Mouse (Mus musculus): Measurements from ENCODE around the gene Aoc1. TPM values are rescaled to one million over a fixed set of nuclear protein-coding genes. Genes with fewer than 3 reads are reported as not detected.

Aoc1 gene
- polyA plus RNA-seq, 1 experiment from 2014 or later = not detected

DNA sequence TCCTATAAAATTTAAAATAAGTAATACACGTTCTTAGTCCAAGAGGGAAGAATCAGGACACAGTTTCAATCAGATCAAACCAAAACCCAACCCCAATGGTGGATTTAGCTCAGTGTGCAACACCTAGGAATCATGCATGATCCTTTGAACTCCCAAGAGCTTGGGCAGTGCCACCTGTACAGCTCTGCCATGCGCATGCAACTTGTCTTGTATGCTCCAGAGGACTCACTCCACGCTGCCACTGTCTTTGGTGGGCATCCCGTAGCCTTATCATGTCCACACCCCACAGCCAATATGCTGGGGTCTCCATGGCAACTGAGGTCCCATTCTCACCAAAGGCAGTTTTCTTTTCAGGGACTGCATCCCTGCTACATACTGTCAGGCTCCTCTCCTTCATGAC is 5.5 kb upstream of the Aoc1 start:
- ATAC-seq (ENCODE audit: low FRiP score, low TSS enrichment) (no peak), DNase-seq (ENCODE audit: low spot score) (no peak)
- TF ChIP-seq CTCF (IDR thresholded peaks at IDR 0.05; ENCODE audit: low read depth) = no peak
- no peak for TF ChIP-seq EP300 (optimal IDR thresholded peaks at IDR 0.05)
- no peaks in the 10 kb centered on the region for H3K9me3 ChIP-seq (ENCODE audit: control insufficient read depth, low read length)
- H3K4me2 ChIP-seq (replicated peaks; ENCODE audit: low read depth) = no peak overlapping the region
- H3K27ac ChIP-seq (replicated peaks) = no peak overlapping the region
- H3K27me3 ChIP-seq (ENCODE audit: control insufficient read depth, insufficient read depth, low read length) = no peaks in the 10 kb centered on the region
- H3K36me3 ChIP-seq (ENCODE audit: control insufficient read depth, insufficient read depth, low read length) = no peaks in the 10 kb centered on the region
- no peaks in the 10 kb centered on the region for H3K4me1 ChIP-seq (replicated peaks; ENCODE audit: control insufficient read depth, insufficient read depth)
- no peak overlapping the region for H3K4me3 ChIP-seq (ENCODE audit: low read depth, low read length)
- 75% methylated on average over 4 of the region's 4 CpGs for WGBS
- no peak overlapping the region for H3K9ac ChIP-seq (ENCODE audit: low read length)

DNA sequence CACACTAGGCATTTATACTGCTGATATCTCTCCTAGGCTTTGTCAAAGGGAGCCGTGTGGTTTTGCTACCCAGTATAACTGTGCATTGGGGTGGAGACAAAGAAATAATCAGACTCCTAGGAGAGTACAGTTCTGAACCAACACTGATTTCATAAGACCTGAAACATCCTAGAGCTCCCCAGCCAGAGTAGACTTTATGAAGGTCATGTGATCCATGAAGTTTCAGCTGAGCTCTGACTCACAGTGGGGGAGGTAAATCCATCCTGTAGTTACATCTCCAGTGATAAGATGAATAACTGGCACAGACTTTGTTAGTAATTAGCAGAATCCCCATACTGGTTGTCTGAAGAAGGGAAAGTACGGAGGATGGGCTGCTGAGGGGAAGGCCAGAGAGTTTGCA is 2.9 kb upstream of the Aoc1 start:
- 66% methylated on average over 2 of the region's 2 CpGs for WGBS
- DNase-seq (ENCODE audit: low spot score) = no peak
- no peak for ATAC-seq (ENCODE audit: low FRiP score, low TSS enrichment)
- H3K27ac ChIP-seq (replicated peaks) = no peak overlapping the region
- no peaks in the 10 kb centered on the region for H3K4me1 ChIP-seq (replicated peaks; ENCODE audit: control insufficient read depth, insufficient read depth)
- H3K9ac ChIP-seq (ENCODE audit: low read length) = no peak overlapping the region
- no peaks in the 10 kb centered on the region for H3K27me3 ChIP-seq (ENCODE audit: control insufficient read depth, insufficient read depth, low read length)
- no peaks in the 10 kb centered on the region for H3K36me3 ChIP-seq (ENCODE audit: control insufficient read depth, insufficient read depth, low read length)
- H3K4me2 ChIP-seq (replicated peaks; ENCODE audit: low read depth) = no peak overlapping the region
- no peak overlapping the region for H3K4me3 ChIP-seq (ENCODE audit: low read depth, low read length)
- H3K9me3 ChIP-seq (ENCODE audit: control insufficient read depth, low read length) = no peaks in the 10 kb centered on the region
- TF ChIP-seq CTCF (IDR thresholded peaks at IDR 0.05; ENCODE audit: low read depth) = no peak
- TF ChIP-seq EP300 (optimal IDR thresholded peaks at IDR 0.05) = no peak

DNA sequence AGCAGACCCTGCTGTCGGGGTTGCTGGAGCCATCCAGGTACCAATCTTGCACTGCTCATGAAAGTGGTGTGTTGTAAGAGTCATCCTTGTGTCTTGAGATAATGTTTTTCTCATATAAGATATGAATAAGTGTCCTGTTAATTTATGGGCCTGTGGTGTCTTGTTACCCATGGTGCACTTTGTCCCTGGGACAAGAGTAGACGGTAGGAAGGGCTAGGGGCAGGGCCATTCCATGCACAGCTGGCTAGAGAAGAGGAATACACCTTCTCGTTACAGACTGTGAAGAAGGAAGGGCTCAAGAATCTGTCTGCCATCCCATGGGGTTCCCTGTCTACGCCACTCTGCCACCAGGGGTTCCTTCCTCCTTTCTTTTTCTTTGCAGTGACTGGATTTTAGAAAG is 1.9 kb downstream of the Aoc1 start:
- 79% methylated on average over 4 of the region's 4 CpGs for WGBS
- Histone ChIP-seq H3K27ac (replicated peaks) (no peak overlapping the region), H3K27me3 (ENCODE audit: control insufficient read depth, insufficient read depth, low read length) (no peaks in the 10 kb centered on the region), H3K4me3 (ENCODE audit: low read depth, low read length) (no peak overlapping the region), H3K4me2 (replicated peaks; ENCODE audit: low read depth) (no peak overlapping the region), H3K9me3 (ENCODE audit: control insufficient read depth, low read length) (no peaks in the 10 kb centered on the region), H3K36me3 (ENCODE audit: control insufficient read depth, insufficient read depth, low read length) (no peaks in the 10 kb centered on the region), H3K9ac (ENCODE audit: low read length) (no peak overlapping the region), H3K4me1 (replicated peaks; ENCODE audit: control insufficient read depth, insufficient read depth) (no peaks in the 10 kb centered on the region)
- DNase-seq (ENCODE audit: low spot score) (no peak), ATAC-seq (ENCODE audit: low FRiP score, low TSS enrichment) (no peak)
- no peak for TF ChIP-seq EP300 (optimal IDR thresholded peaks at IDR 0.05)

DNA sequence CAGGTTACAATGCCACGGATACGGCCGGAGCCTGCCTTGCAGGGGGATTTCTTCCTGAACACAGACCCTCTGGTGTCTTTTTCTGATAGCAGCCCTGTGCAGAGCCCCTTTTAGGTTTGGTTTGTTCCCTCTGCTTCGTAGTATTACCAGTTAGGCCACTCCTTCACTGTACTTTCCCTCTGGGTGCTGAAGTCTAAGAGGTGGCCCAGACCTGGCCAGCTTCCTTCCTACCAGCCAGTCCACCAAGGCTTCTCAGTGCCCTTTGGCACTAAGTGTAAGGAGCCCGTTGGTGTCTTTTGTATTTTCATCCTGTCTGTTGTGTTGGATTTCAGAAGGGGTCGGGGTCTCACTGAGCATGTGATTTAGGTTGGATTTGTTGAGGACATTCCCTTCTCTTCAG is 2.8 kb downstream of the Aoc1 start:
- Histone ChIP-seq H3K27me3 (ENCODE audit: control insufficient read depth, insufficient read depth, low read length) (no peaks in the 10 kb centered on the region), H3K4me3 (ENCODE audit: low read depth, low read length) (no peak overlapping the region), H3K9ac (ENCODE audit: low read length) (no peak overlapping the region), H3K36me3 (ENCODE audit: control insufficient read depth, insufficient read depth, low read length) (no peaks in the 10 kb centered on the region), H3K9me3 (ENCODE audit: control insufficient read depth, low read length) (no peaks in the 10 kb centered on the region), H3K4me1 (replicated peaks; ENCODE audit: control insufficient read depth, insufficient read depth) (no peaks in the 10 kb centered on the region), H3K27ac (replicated peaks) (no peak overlapping the region), H3K4me2 (replicated peaks; ENCODE audit: low read depth) (no peak overlapping the region)
- no peak for DNase-seq (ENCODE audit: low spot score)
- TF ChIP-seq CTCF (IDR thresholded peaks at IDR 0.05; ENCODE audit: low read depth) (no peak), EP300 (optimal IDR thresholded peaks at IDR 0.05) (no peak)
- 84% methylated on average over 6 of the region's 6 CpGs for WGBS
- ATAC-seq (ENCODE audit: low FRiP score, low TSS enrichment) = no peak

DNA sequence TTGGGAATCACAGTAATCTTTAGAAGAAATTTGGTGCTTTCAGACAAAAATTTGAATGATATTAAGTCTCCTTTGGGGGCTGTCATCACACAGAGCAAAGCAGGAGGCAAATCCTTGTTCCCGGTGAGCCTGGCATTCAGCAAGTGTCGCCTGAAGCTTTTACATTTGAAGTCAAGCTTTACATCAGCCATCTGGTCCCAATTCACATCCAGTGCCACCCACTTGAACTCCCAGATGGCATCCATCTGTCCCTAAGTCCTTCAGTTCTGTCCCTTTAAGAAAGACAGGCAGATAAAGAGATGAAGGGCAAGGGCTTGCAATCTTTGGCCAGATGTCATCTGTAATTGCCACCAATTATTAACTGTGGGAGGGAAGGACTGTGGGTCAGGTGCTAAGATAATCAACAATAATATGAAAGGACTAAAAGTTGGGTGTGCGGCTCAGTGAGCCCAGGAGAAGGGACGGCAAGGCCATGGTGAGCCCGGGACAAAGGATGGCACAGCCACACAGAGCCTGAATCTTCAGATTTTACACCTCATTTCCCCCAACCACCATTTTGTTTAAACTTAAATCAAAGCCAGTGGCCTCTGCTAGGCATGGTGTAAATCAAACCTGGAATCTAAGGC is 3.9 kb downstream of the Aoc1 start:
- no peaks in the 10 kb centered on the region for H3K4me1 ChIP-seq (replicated peaks; ENCODE audit: control insufficient read depth, insufficient read depth)
- no peak overlapping the region for H3K9ac ChIP-seq (ENCODE audit: low read length)
- ATAC-seq (ENCODE audit: low FRiP score, low TSS enrichment) (no peak), DNase-seq (ENCODE audit: low spot score) (no peak)
- H3K27ac ChIP-seq (replicated peaks) = no peak overlapping the region
- H3K9me3 ChIP-seq (ENCODE audit: control insufficient read depth, low read length) = no peaks in the 10 kb centered on the region
- WGBS = 78% methylated on average over 5 of the region's 5 CpGs
- no peaks in the 10 kb centered on the region for H3K36me3 ChIP-seq (ENCODE audit: control insufficient read depth, insufficient read depth, low read length)
- H3K4me2 ChIP-seq (replicated peaks; ENCODE audit: low read depth) = no peak overlapping the region
- H3K4me3 ChIP-seq (ENCODE audit: low read depth, low read length) = no peak overlapping the region
- TF ChIP-seq EP300 (optimal IDR thresholded peaks at IDR 0.05) = no peak
- TF ChIP-seq CTCF (IDR thresholded peaks at IDR 0.05; ENCODE audit: low read depth) = no peak
- no peaks in the 10 kb centered on the region for H3K27me3 ChIP-seq (ENCODE audit: control insufficient read depth, insufficient read depth, low read length)

DNA sequence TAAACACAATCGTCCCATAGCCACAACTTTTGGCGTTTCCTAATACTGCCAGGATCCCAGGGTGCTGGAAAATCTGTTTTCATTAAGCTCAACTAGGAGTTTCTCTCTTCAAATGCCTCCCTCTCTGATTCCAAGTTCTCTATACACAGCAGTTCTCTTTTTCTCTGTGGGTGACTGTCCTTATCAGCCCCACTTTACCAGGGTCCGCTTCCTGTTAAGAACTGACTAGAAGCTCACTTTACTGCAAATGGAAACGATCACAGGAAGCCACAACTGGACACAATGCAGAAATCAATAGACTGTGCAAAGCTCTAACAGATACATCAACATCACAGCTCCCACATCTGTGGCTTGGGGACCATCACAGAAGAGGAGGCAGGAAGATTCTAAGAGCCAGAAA is 21.5 kb downstream of the Aoc1 start:
- ATAC-seq (ENCODE audit: low FRiP score, low TSS enrichment) = no peak
- no peak for DNase-seq (ENCODE audit: low spot score)
- H3K4me3 ChIP-seq (ENCODE audit: low read depth, low read length) = no peak overlapping the region
- H3K9ac ChIP-seq (ENCODE audit: low read length) = no peak overlapping the region
- H3K4me2 ChIP-seq (replicated peaks; ENCODE audit: low read depth) = no peak overlapping the region
- no peaks in the 10 kb centered on the region for H3K4me1 ChIP-seq (replicated peaks; ENCODE audit: control insufficient read depth, insufficient read depth)
- H3K27ac ChIP-seq (replicated peaks) = no peak overlapping the region
- no peaks in the 10 kb centered on the region for H3K27me3 ChIP-seq (ENCODE audit: control insufficient read depth, insufficient read depth, low read length)
- no peaks in the 10 kb centered on the region for H3K9me3 ChIP-seq (ENCODE audit: control insufficient read depth, low read length)
- TF ChIP-seq EP300 (optimal IDR thresholded peaks at IDR 0.05) = no peak
- TF ChIP-seq CTCF (IDR thresholded peaks at IDR 0.05; ENCODE audit: low read depth) = no peak
- no peaks in the 10 kb centered on the region for H3K36me3 ChIP-seq (ENCODE audit: control insufficient read depth, insufficient read depth, low read length)
- whole genome bisulfite sequencing = 62% methylated on average over 4 of the region's 4 CpGs
